Mouse (Mus musculus) macrophage (primary cell): Measurements from ENCODE around the gene Olfr608. TPM values are rescaled to one million over a fixed set of nuclear protein-coding genes. Genes with fewer than 3 reads are reported as not detected.
"Not testable (repeated sequence)": the region's sequence is repeated elsewhere in the genome, so short reads cannot be mapped to it uniquely, and the experiment has no call there.

Experiments used
- H3K27ac ChIP-seq: fragments of 350-480 bp; formaldehyde crosslinking; 2 replicates; pipeline ENCODE4 v1.9.0; 2021
- H3K36me3 ChIP-seq: fragments of 350-480 bp; formaldehyde crosslinking; 2 replicates; pipeline ENCODE4 v1.9.0; 2021; ENCODE audit errors: inconsistent target
- H3K4me3 ChIP-seq: fragments of 350-480 bp; formaldehyde crosslinking; 2 replicates; pipeline ENCODE4 v1.9.0; 2021; ENCODE audit errors: inconsistent target
- H3K79me2 ChIP-seq: fragments of 350-480 bp; formaldehyde crosslinking; 2 replicates; pipeline ENCODE4 v1.9.0; 2021; ENCODE audit errors: inconsistent target
- WGBS: methylation state at CpG from one replicate; pipeline ENCODE4 v1.1.7; 2026; ENCODE audit warnings: inconsistent platforms; ENCODE audit not compliant: missing documents; 5-methylcytosine and 5-hydroxymethylcytosine counted together
- polyA plus RNA-seq: library from polyadenylated mRNA; stranded (reverse); fragments of 250-400 nt; gene quantifications from 3 replicates; pipeline ENCODE4 v1.2.4, GENCODE M21; 2018; ENCODE audit warnings: inconsistent platforms
- total RNA-seq, 78 experiments: library from RNA; depleted of rRNA; stranded (reverse); fragments of 250-400 nt; gene quantifications; 1 replicate in 9 of 78; 2 replicates in 24 of 78; 3 replicates in 43 of 78; 4 replicates in 2 of 78; pipeline ENCODE4 v1.2.4; 2018; ENCODE audit warnings: inconsistent platforms in 56 of 78

The Olfr608 gene
- not detected for total RNA-seq (2018; cell fraction: chromatin; rRNA removed)
- total RNA-seq (2018; cell fraction: cytosol; rRNA removed): not detected
- total RNA-seq (2018; cell fraction: nucleus; rRNA removed): not detected
- not detected in 3 replicates for polyA plus RNA-seq

DNA sequence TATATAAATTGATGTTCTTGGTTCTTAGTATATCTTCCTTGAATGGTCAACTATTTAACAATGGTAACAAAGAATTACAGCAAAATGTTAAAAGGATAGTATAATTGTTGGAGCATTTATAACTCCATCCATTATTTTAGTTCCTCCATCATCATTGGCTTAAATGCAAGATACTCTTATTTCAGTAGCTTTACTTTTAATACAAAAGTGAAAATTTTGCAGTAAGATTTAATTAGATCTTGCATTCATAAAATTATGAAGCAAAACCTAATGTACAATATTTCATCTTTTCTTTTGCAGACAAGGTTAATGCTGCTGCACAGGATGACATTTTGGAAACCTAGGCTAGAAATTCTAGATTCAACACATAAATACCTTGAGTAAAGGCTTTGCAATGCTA is at the start of gene Olfr608:
Gene Olfr608 (plus strand): TSS at position 301 of the 400 bp plus-strand sequence.
- H3K36me3 ChIP-seq: no peaks in the 10 kb centered on the region
- no peak within 1 kb of the TSS for H3K4me3 ChIP-seq
- H3K79me2 ChIP-seq: no peaks in the 10 kb centered on the region
- no peak within 1 kb of the TSS for H3K27ac ChIP-seq

- H3K4me3 ChIP-seq: no peak within 1 kb of the TSS
- no peak within 1 kb of the TSS for H3K27ac ChIP-seq
- 93% methylated on average over 1 of the region's 1 CpGs for whole genome bisulfite sequencing
- H3K36me3 ChIP-seq: no peaks in the 10 kb centered on the region
- H3K79me2 ChIP-seq: no peaks in the 10 kb centered on the region
Observed at GRCm38 (mm10) chr7:103445339-103445738, 24.3 kb upstream of the Olfr608 start, which contains the start of gene Olfr605. Gene Olfr605 (minus strand): TSS chr7:103445439.

DNA sequence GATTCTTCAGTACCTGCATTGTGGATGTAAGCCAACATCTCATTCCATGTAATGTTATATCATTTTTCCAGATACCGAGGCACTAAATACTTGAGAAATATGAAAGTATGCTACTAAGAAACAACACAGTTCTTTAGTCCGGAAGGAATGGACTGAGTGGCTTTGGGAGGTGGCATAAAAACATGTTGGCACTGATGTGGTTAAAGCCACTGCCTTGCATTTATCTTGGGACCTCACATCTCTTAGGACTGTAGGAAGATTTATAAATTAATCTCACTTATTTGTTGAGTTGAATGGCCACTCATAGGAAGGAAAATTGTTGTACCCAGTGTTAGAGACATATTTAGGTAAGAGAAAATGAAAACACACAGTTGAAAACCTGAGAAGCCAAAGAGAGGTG is 20.9 kb upstream of the Olfr608 start, which contains the start of gene Olfr606:
Gene Olfr606 (plus strand): TSS at position 301 of the 400 bp plus-strand sequence.
- WGBS: 96% methylated on average over 2 of the region's 2 CpGs
- no peaks in the 10 kb centered on the region for H3K36me3 ChIP-seq
- no peak within 1 kb of the TSS for H3K27ac ChIP-seq
- no peak within 1 kb of the TSS for H3K4me3 ChIP-seq
- H3K79me2 ChIP-seq: no peaks in the 10 kb centered on the region

- 94% methylated on average over 5 of the region's 5 CpGs for WGBS
- H3K27ac ChIP-seq: no peak overlapping the region
- H3K79me2 ChIP-seq: no peaks in the 10 kb centered on the region
- no peaks in the 10 kb centered on the region for H3K36me3 ChIP-seq
- H3K4me3 ChIP-seq: no peak overlapping the region
Observed at GRCm38 (mm10) chr7:103460590-103460989, 9.1 kb upstream of the Olfr608 start.

- not testable (repeated sequence) for H3K36me3 ChIP-seq, H3K79me2 ChIP-seq, H3K4me3 ChIP-seq, H3K27ac ChIP-seq
- WGBS: 90% methylated on average over 7 of the region's 9 CpGs
Observed at GRCm38 (mm10) chr7:103477106-103477505, 7.4 kb downstream of the Olfr608 start.

- Histone ChIP-seq H3K4me3 (no peak within 1 kb of the TSS), H3K79me2 (no peaks in the 10 kb centered on the region), H3K27ac (no peak within 1 kb of the TSS), H3K36me3 (no peaks in the 10 kb centered on the region)
- WGBS: 92% methylated on average over 1 of the region's 1 CpGs
Observed at GRCm38 (mm10) chr7:103497962-103498361, 28.3 kb downstream of the Olfr608 start, which contains the start of gene Olfr609. Gene Olfr609 (minus strand): TSS chr7:103498062.

GRCm38 (mm10) chr7:103512022-103512421 is 42.3 kb downstream of the Olfr608 start, which contains the start of gene Olfr610:
Gene Olfr610 (minus strand): TSS chr7:103512122.
- WGBS: 85% methylated on average over 2 of the region's 2 CpGs
- H3K79me2 ChIP-seq: no peaks in the 10 kb centered on the region
- H3K36me3 ChIP-seq: no peaks in the 10 kb centered on the region
- no peak within 1 kb of the TSS for H3K27ac ChIP-seq
- no peak within 1 kb of the TSS for H3K4me3 ChIP-seq

- H3K27ac ChIP-seq, H3K36me3 ChIP-seq, H3K79me2 ChIP-seq, H3K4me3 ChIP-seq: not testable (repeated sequence)
- WGBS: 50% methylated on average over 1 of the region's 1 CpGs
Observed at GRCm38 (mm10) chr7:103520746-103521145, 51.1 kb downstream of the Olfr608 start, which contains the start of gene Olfr611. Gene Olfr611 (minus strand): TSS chr7:103520846.

Other genes with a start within 250 kb of the Olfr608 start
- gene Usp17ld, start 217.4 kb upstream of the Olfr608 start, polyA plus RNA-seq: not detected in 3 replicates
- not detected in 3 replicates for gene Olfr596, start 164.2 kb upstream of the Olfr608 start, polyA plus RNA-seq
- not detected in 3 replicates for gene Olfr597, start 153.6 kb upstream of the Olfr608 start, polyA plus RNA-seq
- gene Olfr598, start 146.3 kb upstream of the Olfr608 start, polyA plus RNA-seq: not detected in 3 replicates
- not detected in 3 replicates for gene Olfr599, start 134.0 kb upstream of the Olfr608 start, polyA plus RNA-seq
- not detected in 3 replicates for gene Olfr600, start 120.2 kb upstream of the Olfr608 start, polyA plus RNA-seq
- gene Olfr601, start 107.2 kb upstream of the Olfr608 start, polyA plus RNA-seq: not detected in 3 replicates
- gene Olfr603, start 83.7 kb upstream of the Olfr608 start, polyA plus RNA-seq: not detected in 3 replicates
- not detected in 3 replicates for gene Usp17lc, start 54.8 kb upstream of the Olfr608 start, polyA plus RNA-seq
- not detected in 3 replicates for gene Olfr605, start 24.4 kb upstream of the Olfr608 start, polyA plus RNA-seq
- not detected in 3 replicates for gene Olfr606, start 20.8 kb upstream of the Olfr608 start, polyA plus RNA-seq
- gene Olfr607, start 5.7 kb upstream of the Olfr608 start, polyA plus RNA-seq: not detected in 3 replicates
- not detected in 3 replicates for gene Olfr609, start 28.2 kb downstream of the Olfr608 start, polyA plus RNA-seq
- gene Olfr610, start 42.2 kb downstream of the Olfr608 start, polyA plus RNA-seq: not detected in 3 replicates
- not detected in 3 replicates for gene Olfr611, start 51.0 kb downstream of the Olfr608 start, polyA plus RNA-seq
- gene Olfr612, start 72.8 kb downstream of the Olfr608 start, polyA plus RNA-seq: not detected in 3 replicates
- not detected in 3 replicates for gene Olfr613, start 78.2 kb downstream of the Olfr608 start, polyA plus RNA-seq
- gene Olfr615, start 86.2 kb downstream of the Olfr608 start, polyA plus RNA-seq: not detected in 3 replicates
- gene Olfr616, start 99.3 kb downstream of the Olfr608 start, polyA plus RNA-seq: not detected in 3 replicates
- gene Olfr617, start 103.2 kb downstream of the Olfr608 start, polyA plus RNA-seq: not detected in 3 replicates
- not detected in 3 replicates for gene Olfr618, start 120.2 kb downstream of the Olfr608 start, polyA plus RNA-seq
- gene Olfr619, start 130.7 kb downstream of the Olfr608 start, polyA plus RNA-seq: not detected in 3 replicates
- gene Olfr620, start 142.7 kb downstream of the Olfr608 start, polyA plus RNA-seq: not detected in 3 replicates
- not detected in 3 replicates for gene Olfr622, start 172.8 kb downstream of the Olfr608 start, polyA plus RNA-seq
- not detected in 3 replicates for gene Olfr623, start 193.8 kb downstream of the Olfr608 start, polyA plus RNA-seq
- 0.09 to 0.15 TPM (median 0.09 TPM) in 3 replicates for gene Olfr624, start 201.3 kb downstream of the Olfr608 start, polyA plus RNA-seq
- gene Olfr625-ps1, start 212.8 kb downstream of the Olfr608 start, polyA plus RNA-seq: not detected in 3 replicates
- not detected in 3 replicates for gene Olfr243, start 244.8 kb downstream of the Olfr608 start, polyA plus RNA-seq